Mouse (Mus musculus) olfactory bulb, adult 2 months (tissue): ENCODE measurements around the gene Chmp2a.

Source experiments
- CTCF ChIP-seq: fragments of 200-500 bp; IDR thresholded peaks from 2 replicates; pipeline ENCODE4 v1.5.1; 2012; ENCODE audit warnings: low read depth, mild to moderate bottlenecking, low read length, moderate library complexity; ENCODE audit not compliant: insufficient read depth
- POLR2A ChIP-seq: fragments of 200-500 bp; IDR thresholded peaks from 2 replicates; pipeline ENCODE4 v1.6.1; 2012; ENCODE audit warnings: mild to moderate bottlenecking, low read depth, low read length, moderate library complexity; ENCODE audit not compliant: insufficient read depth

DNA sequence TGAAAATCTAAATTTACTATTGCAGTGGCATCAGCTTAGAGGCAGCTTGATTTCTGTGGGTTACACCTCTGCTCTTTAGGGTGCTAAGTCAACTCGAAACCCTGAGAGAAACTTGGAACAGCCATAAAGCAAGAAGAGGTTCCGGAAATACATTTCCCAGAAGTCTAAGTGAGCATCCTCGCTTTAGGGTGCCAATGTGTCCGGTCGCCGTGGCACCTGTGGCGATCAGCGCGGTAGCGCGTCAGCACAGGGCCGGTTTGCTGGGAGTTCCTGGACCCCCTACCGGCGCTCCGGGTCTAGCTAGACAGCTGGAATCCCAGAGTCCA lies 19.3 kb upstream of the Chmp2a start:
- TF ChIP-seq POLR2A (0 out of 2 replicates have a peak, but pooled peaks have one; percentile 44), CTCF (no peak)
